Mouse (Mus musculus): Measurements from ENCODE around the gene Fam19a5. TPM values are rescaled to one million over a fixed set of nuclear protein-coding genes. Genes with fewer than 3 reads are reported as not detected.
A peak's percentile ranks its signal among the peaks of the same experiment; 100 is the strongest.

The Fam19a5 gene
- polyA plus RNA-seq, 1 experiment from 2014 or later: 3.6 TPM

- peaks cover 8% of the 10 kb centered on the region; the same call in 1 of the 2 replicates for H3K27me3 ChIP-seq (ENCODE audit: control insufficient read depth, insufficient read depth, low read length)
- 73% methylated on average over 4 of the region's 4 CpGs for WGBS
Observed at GRCm38 (mm10) chr15:87549724-87550123, 5.6 kb downstream of the Fam19a5 start.

GRCm38 (mm10) chr15:87550756-87551155 is 6.7 kb downstream of the Fam19a5 start:
- Histone ChIP-seq H3K4me3 (ENCODE audit: low read depth, low read length) (no peak overlapping the region), H3K4me2 (replicated peaks; ENCODE audit: low read depth) (no peak overlapping the region), H3K9me3 (ENCODE audit: control insufficient read depth, low read length) (no peaks in the 10 kb centered on the region), H3K4me1 (replicated peaks; ENCODE audit: control insufficient read depth, insufficient read depth) (no peaks in the 10 kb centered on the region), H3K9ac (ENCODE audit: low read length) (no peak overlapping the region), H3K27ac (replicated peaks) (no peak overlapping the region), H3K27me3 (ENCODE audit: control insufficient read depth, insufficient read depth, low read length) (peaks cover 1% of the 10 kb centered on the region; the same call in 1 of the 2 replicates), H3K36me3 (ENCODE audit: control insufficient read depth, insufficient read depth, low read length) (no peaks in the 10 kb centered on the region)
- ATAC-seq (ENCODE audit: low FRiP score, low TSS enrichment) (no peak), DNase-seq (ENCODE audit: low spot score) (no peak)
- WGBS: 48% methylated on average over 5 of the region's 5 CpGs
- TF ChIP-seq CTCF (IDR thresholded peaks at IDR 0.05; ENCODE audit: low read depth) (0 out of 2 replicates have a peak, but pooled peaks have one; percentile 4), EP300 (optimal IDR thresholded peaks at IDR 0.05) (no peak)

More at GRCm38 (mm10) chr15:87549724-87550123, 5.6 kb downstream of the Fam19a5 start:
- DNase-seq (ENCODE audit: low spot score) (no peak), ATAC-seq (ENCODE audit: low FRiP score, low TSS enrichment) (no peak)
- Histone ChIP-seq H3K27ac (replicated peaks) (no peak overlapping the region), H3K4me3 (ENCODE audit: low read depth, low read length) (no peak overlapping the region), H3K4me1 (replicated peaks; ENCODE audit: control insufficient read depth, insufficient read depth) (no peaks in the 10 kb centered on the region; the same call in 1 of the 2 replicates), H3K4me2 (replicated peaks; ENCODE audit: low read depth) (no peak overlapping the region), H3K36me3 (ENCODE audit: control insufficient read depth, insufficient read depth, low read length) (no peaks in the 10 kb centered on the region), H3K9me3 (ENCODE audit: control insufficient read depth, low read length) (no peaks in the 10 kb centered on the region), H3K9ac (ENCODE audit: low read length) (no peak overlapping the region)
- TF ChIP-seq CTCF (IDR thresholded peaks at IDR 0.05; ENCODE audit: low read depth): no peak
- no peak for TF ChIP-seq EP300 (optimal IDR thresholded peaks at IDR 0.05)

GRCm38 (mm10) chr15:87551556-87551955 is 7.5 kb downstream of the Fam19a5 start:
- H3K27ac ChIP-seq (replicated peaks): no peak overlapping the region
- no peaks in the 10 kb centered on the region for H3K4me1 ChIP-seq (replicated peaks; ENCODE audit: control insufficient read depth, insufficient read depth)
- TF ChIP-seq EP300 (optimal IDR thresholded peaks at IDR 0.05): no peak
- H3K4me3 ChIP-seq (ENCODE audit: low read depth, low read length): no peak overlapping the region
- WGBS: 33% methylated on average over 8 of the region's 8 CpGs
- no peak overlapping the region for H3K4me2 ChIP-seq (replicated peaks; ENCODE audit: low read depth)
- ATAC-seq (ENCODE audit: low FRiP score, low TSS enrichment) (no peak), DNase-seq (ENCODE audit: low spot score) (no peak)
- H3K9ac ChIP-seq (ENCODE audit: low read length): no peak overlapping the region
- no peaks in the 10 kb centered on the region for H3K9me3 ChIP-seq (ENCODE audit: control insufficient read depth, low read length)
- H3K36me3 ChIP-seq (ENCODE audit: control insufficient read depth, insufficient read depth, low read length): no peaks in the 10 kb centered on the region
- H3K27me3 ChIP-seq (ENCODE audit: control insufficient read depth, insufficient read depth, low read length): no peaks in the 10 kb centered on the region

- Histone ChIP-seq H3K36me3 (ENCODE audit: control insufficient read depth, insufficient read depth, low read length) (no peaks in the 10 kb centered on the region), H3K4me3 (ENCODE audit: low read depth, low read length) (no peak overlapping the region), H3K27me3 (ENCODE audit: control insufficient read depth, insufficient read depth, low read length) (no peaks in the 10 kb centered on the region), H3K4me1 (replicated peaks; ENCODE audit: control insufficient read depth, insufficient read depth) (no peaks in the 10 kb centered on the region), H3K27ac (replicated peaks) (no peak overlapping the region), H3K9me3 (ENCODE audit: control insufficient read depth, low read length) (no peaks in the 10 kb centered on the region), H3K4me2 (replicated peaks; ENCODE audit: low read depth) (no peak overlapping the region), H3K9ac (ENCODE audit: low read length) (no peak overlapping the region)
- TF ChIP-seq CTCF (IDR thresholded peaks at IDR 0.05; ENCODE audit: low read depth) (no peak), EP300 (optimal IDR thresholded peaks at IDR 0.05) (no peak)
- no peak for ATAC-seq (ENCODE audit: low FRiP score, low TSS enrichment)
- DNase-seq (ENCODE audit: low spot score): no peak
- WGBS: 67% methylated on average over 9 of the region's 9 CpGs
Observed at GRCm38 (mm10) chr15:87555811-87556210, 11.7 kb downstream of the Fam19a5 start.

- Histone ChIP-seq H3K4me2 (replicated peaks; ENCODE audit: low read depth) (no peak overlapping the region), H3K4me1 (replicated peaks; ENCODE audit: control insufficient read depth, insufficient read depth) (no peaks in the 10 kb centered on the region), H3K9me3 (ENCODE audit: control insufficient read depth, low read length) (no peaks in the 10 kb centered on the region), H3K27me3 (ENCODE audit: control insufficient read depth, insufficient read depth, low read length) (no peaks in the 10 kb centered on the region), H3K27ac (replicated peaks) (no peak overlapping the region), H3K4me3 (ENCODE audit: low read depth, low read length) (no peak overlapping the region), H3K36me3 (ENCODE audit: control insufficient read depth, insufficient read depth, low read length) (no peaks in the 10 kb centered on the region), H3K9ac (ENCODE audit: low read length) (no peak overlapping the region)
- no peak for DNase-seq (ENCODE audit: low spot score)
- WGBS: 80% methylated on average over 5 of the region's 5 CpGs
- no peak for TF ChIP-seq CTCF (IDR thresholded peaks at IDR 0.05; ENCODE audit: low read depth)
- TF ChIP-seq EP300 (optimal IDR thresholded peaks at IDR 0.05): no peak
- ATAC-seq (ENCODE audit: low FRiP score, low TSS enrichment): no peak
Observed at GRCm38 (mm10) chr15:87564331-87564730, 20.2 kb downstream of the Fam19a5 start.

GRCm38 (mm10) chr15:87566040-87566929 is 22.2 kb downstream of the Fam19a5 start:
- no peak overlapping the region for H3K4me3 ChIP-seq (ENCODE audit: low read depth, low read length)
- no peak overlapping the region for H3K9ac ChIP-seq (ENCODE audit: low read length)
- TF ChIP-seq EP300 (optimal IDR thresholded peaks at IDR 0.05): no peak
- no peak for TF ChIP-seq CTCF (IDR thresholded peaks at IDR 0.05; ENCODE audit: low read depth)
- no peaks in the 10 kb centered on the region for H3K4me1 ChIP-seq (replicated peaks; ENCODE audit: control insufficient read depth, insufficient read depth)
- no peak overlapping the region for H3K4me2 ChIP-seq (replicated peaks; ENCODE audit: low read depth)
- ATAC-seq (ENCODE audit: low FRiP score, low TSS enrichment) (no peak; the same call in 1 of the 2 replicates), DNase-seq (ENCODE audit: low spot score) (no peak)
- no peaks in the 10 kb centered on the region for H3K36me3 ChIP-seq (ENCODE audit: control insufficient read depth, insufficient read depth, low read length)
- H3K9me3 ChIP-seq (ENCODE audit: control insufficient read depth, low read length): no peaks in the 10 kb centered on the region
- WGBS: 76% methylated on average over 11 of the region's 11 CpGs
- H3K27ac ChIP-seq (replicated peaks): no peak overlapping the region
- H3K27me3 ChIP-seq (ENCODE audit: control insufficient read depth, insufficient read depth, low read length): no peaks in the 10 kb centered on the region
